Mouse (Mus musculus): ENCODE results near the gene Plcb2.

Plcb2 gene

GRCm38 (mm10) chr2:118749341-118749884 is 21.2 kb upstream of the Plcb2 start:
- no peak for DNase-seq

GRCm38 (mm10) chr2:118747301-118747960 is 19.2 kb upstream of the Plcb2 start:
- no peak for DNase-seq

GRCm38 (mm10) chr2:118745915-118746901 is 18.0 kb upstream of the Plcb2 start:
- peak; percentile 40 for DNase-seq

- DNase-seq, result peak; percentile 88
Observed at GRCm38 (mm10) chr2:118745232-118745884, 17.1 kb upstream of the Plcb2 start, which contains the start of gene Inafm2. Inafm2 (plus strand) TSS chr2:118745758.

- DNase-seq, result no peak
Observed at GRCm38 (mm10) chr2:118744621-118745020, 16.4 kb upstream of the Plcb2 start.

GRCm38 (mm10) chr2:118743261-118743943 is 15.2 kb upstream of the Plcb2 start:
- no peak for DNase-seq

- no peak for DNase-seq
Observed at GRCm38 (mm10) chr2:118741183-118741582, 12.9 kb upstream of the Plcb2 start.

- DNase-seq, result no peak
Observed at GRCm38 (mm10) chr2:118740341-118740740, 12.1 kb upstream of the Plcb2 start.

- no peak for DNase-seq
Observed at GRCm38 (mm10) chr2:118733341-118733740, 5.1 kb upstream of the Plcb2 start.

GRCm38 (mm10) chr2:118731981-118732380 is 3.7 kb upstream of the Plcb2 start:
- DNase-seq, result no peak

- peak; percentile 86 for DNase-seq
Observed at GRCm38 (mm10) chr2:118730622-118730915, 2.3 kb upstream of the Plcb2 start.

- no peak for DNase-seq
Observed at GRCm38 (mm10) chr2:118729816-118730621, 1.8 kb upstream of the Plcb2 start.

- DNase-seq, result no peak
Observed at GRCm38 (mm10) chr2:118729194-118729593, 956 bp upstream of the Plcb2 start.

GRCm38 (mm10) chr2:118727911-118728310 is 327 bp downstream of the Plcb2 start:
- DNase-seq, result no peak

GRCm38 (mm10) chr2:118726873-118727272 is 1.4 kb downstream of the Plcb2 start:
- DNase-seq, result no peak

GRCm38 (mm10) chr2:118725511-118725910 is 2.7 kb downstream of the Plcb2 start:
- DNase-seq, result no peak

- DNase-seq, result no peak
Observed at GRCm38 (mm10) chr2:118723693-118724486, 4.3 kb downstream of the Plcb2 start.

- DNase-seq, result peak; percentile 2
Observed at GRCm38 (mm10) chr2:118716677-118717076, 11.6 kb downstream of the Plcb2 start.

GRCm38 (mm10) chr2:118714230-118714629 is 14.0 kb downstream of the Plcb2 start:
- peak; percentile 78 for DNase-seq

- DNase-seq, result no peak
Observed at GRCm38 (mm10) chr2:118713631-118714030, 14.6 kb downstream of the Plcb2 start.

- peak; percentile 77 for DNase-seq
Observed at GRCm38 (mm10) chr2:118711038-118711494, 17.2 kb downstream of the Plcb2 start.

Measured in right cerebral cortex, postnatal 14 days (tissue).